Mouse (Mus musculus) intestine, postnatal 0 days (tissue): Measurements from ENCODE around the gene Slu7. TPM values are rescaled to one million over a fixed set of nuclear protein-coding genes. Genes with fewer than 3 reads are reported as not detected.

Experiments
- ATAC-seq: fragments of 200-750 bp; cut with Nextera tagmentation; 2 replicates; pipeline ENCODE4 v1.8.0; 2017; ENCODE audit warnings: mild to moderate bottlenecking, moderate TSS enrichment, moderate library complexity
- H3K27ac ChIP-seq: fragments of 300-500 bp; sonication (generic); 2 replicates; pipeline ENCODE4 v1.5.1; 2014; ENCODE audit warnings: mild to moderate bottlenecking, low read depth, low read length, moderate library complexity
- H3K27me3 ChIP-seq: fragments of 300-500 bp; sonication (generic); replicated peaks from 2 replicates; pipeline ENCODE4 v1.6.1; 2014; ENCODE audit warnings: low read length, mixed read lengths; ENCODE audit not compliant: control insufficient read depth, insufficient read depth
- H3K36me3 ChIP-seq: fragments of 300-500 bp; sonication (generic); 2 replicates; pipeline ENCODE4 v1.6.1; 2014; ENCODE audit warnings: mild to moderate bottlenecking, moderate library complexity; ENCODE audit not compliant: control insufficient read depth, insufficient read depth
- H3K4me1 ChIP-seq: fragments of 300-500 bp; sonication (generic); replicated peaks from 2 replicates; pipeline ENCODE4 v1.6.1; 2014; ENCODE audit warnings: antibody characterized with exemption, low read length, mixed read lengths; ENCODE audit not compliant: control insufficient read depth, insufficient read depth
- H3K4me2 ChIP-seq: fragments of 300-500 bp; sonication (generic); replicated peaks from 2 replicates; pipeline ENCODE4 v1.6.1; 2014; ENCODE audit warnings: low read depth, mild to moderate bottlenecking, moderate library complexity
- H3K4me3 ChIP-seq: fragments of 300-500 bp; sonication (generic); 2 replicates; pipeline ENCODE4 v1.5.1; 2014; ENCODE audit warnings: low read depth, low read length
- H3K9ac ChIP-seq: fragments of 300-500 bp; sonication (generic); 2 replicates; pipeline ENCODE4 v1.6.1; 2014; ENCODE audit warnings: mild to moderate bottlenecking, low read depth, low read length
- H3K9me3 ChIP-seq: fragments of 300-500 bp; sonication (generic); 2 replicates; pipeline ENCODE4 v1.6.1; 2016; ENCODE audit warnings: mixed run types; ENCODE audit not compliant: control insufficient read depth
- CTCF ChIP-seq: sonication (generic); IDR thresholded peaks from 2 replicates; pipeline ENCODE4 v1.5.1; 2016; ENCODE audit warnings: low read depth, mild to moderate bottlenecking, control low read depth, antibody characterized with exemption, moderate library complexity
- WGBS: fragments of 180-500 bp; shearing (Covaris S2); extraction: QIAGEN DNeasy Blood & Tissue Kit; methylation state at CpG from one replicate; pipeline ENCODE4 v1.1.7; 2014; 5-methylcytosine and 5-hydroxymethylcytosine counted together
- polyA plus RNA-seq: library from polyadenylated mRNA; unstranded; fragments of >200 nt; fragmentation: Nextera tagmentation; extraction: Ambion mirVana; gene quantifications from 2 replicates; pipeline ENCODE4 v1.2.1, GENCODE M21; 2015

Slu7 gene
- polyA plus RNA-seq, 1 experiment from 2014 or later = 33.6 TPM

DNA sequence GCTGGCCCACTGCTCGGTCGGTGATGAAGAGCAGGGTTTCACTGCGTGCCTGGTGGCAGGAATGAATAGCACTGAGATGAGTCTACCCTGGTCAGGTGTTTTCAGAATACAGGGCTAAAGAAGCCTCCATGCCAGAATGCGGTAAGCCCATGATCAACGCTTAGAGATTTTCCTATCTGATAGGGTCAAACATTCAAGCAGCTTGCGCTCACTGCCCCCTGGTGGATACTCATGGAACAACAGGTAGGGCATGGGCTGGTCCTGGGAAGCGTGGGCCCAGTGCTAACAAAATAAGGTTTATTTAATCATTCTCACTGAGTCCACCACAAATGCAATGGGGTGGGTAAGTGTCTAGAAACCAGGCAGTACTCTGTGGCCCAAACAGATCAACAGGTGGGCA lies 59.1 kb downstream of the Slu7 start:
- Histone ChIP-seq H3K27me3 (no peaks in the 10 kb centered on the region), H3K4me3 (no peak overlapping the region), H3K9ac (no peak overlapping the region), H3K4me1 (no peaks in the 10 kb centered on the region), H3K36me3 (no peaks in the 10 kb centered on the region), H3K4me2 (no peak overlapping the region), H3K27ac (no peak overlapping the region), H3K9me3 (no peaks in the 10 kb centered on the region)
- peak; percentile 97 for TF ChIP-seq CTCF
- ATAC-seq = peak; percentile 39
- WGBS = 32% methylated on average over 7 of the region's 7 CpGs

DNA sequence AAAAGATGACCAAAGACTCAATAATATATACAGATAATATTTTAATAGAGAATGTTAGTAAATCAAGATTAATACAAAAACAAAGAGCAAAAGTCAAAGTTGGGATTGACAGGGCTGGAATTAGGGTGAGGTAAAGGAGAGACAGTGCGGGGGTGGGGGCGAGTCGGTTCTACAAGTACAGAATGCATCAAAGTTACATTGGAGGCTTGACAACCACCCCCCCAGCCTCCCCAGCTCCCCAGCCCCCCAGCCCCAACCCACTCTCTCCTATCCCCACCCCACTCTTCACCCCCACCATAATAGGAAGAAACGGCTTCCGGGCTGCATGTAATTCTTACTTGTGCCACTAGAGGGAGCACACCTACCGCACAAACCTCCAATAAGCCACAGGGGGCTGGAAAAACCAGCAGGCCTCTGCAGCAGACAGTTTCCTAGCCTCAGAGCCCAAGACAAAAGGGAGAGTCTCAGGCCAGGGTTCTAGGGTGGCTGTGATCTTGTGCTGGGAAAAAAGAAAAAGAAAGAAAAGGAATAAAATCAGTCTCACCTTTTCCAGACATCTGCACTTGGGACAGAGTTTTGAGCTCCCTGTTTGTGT lies 60.4 kb downstream of the Slu7 start:
- WGBS = 25% methylated on average over 6 of the region's 6 CpGs
- no peaks in the 10 kb centered on the region for H3K9me3 ChIP-seq
- no peaks in the 10 kb centered on the region for H3K4me1 ChIP-seq
- H3K27ac ChIP-seq = no peak overlapping the region
- no peak overlapping the region for H3K4me2 ChIP-seq
- 0 out of 2 replicates have a peak, but pooled peaks have one; percentile 39 for ATAC-seq
- TF ChIP-seq CTCF = peak; percentile 88
- no peaks in the 10 kb centered on the region for H3K36me3 ChIP-seq
- no peak overlapping the region for H3K4me3 ChIP-seq
- no peaks in the 10 kb centered on the region for H3K27me3 ChIP-seq
- no peak overlapping the region for H3K9ac ChIP-seq

DNA sequence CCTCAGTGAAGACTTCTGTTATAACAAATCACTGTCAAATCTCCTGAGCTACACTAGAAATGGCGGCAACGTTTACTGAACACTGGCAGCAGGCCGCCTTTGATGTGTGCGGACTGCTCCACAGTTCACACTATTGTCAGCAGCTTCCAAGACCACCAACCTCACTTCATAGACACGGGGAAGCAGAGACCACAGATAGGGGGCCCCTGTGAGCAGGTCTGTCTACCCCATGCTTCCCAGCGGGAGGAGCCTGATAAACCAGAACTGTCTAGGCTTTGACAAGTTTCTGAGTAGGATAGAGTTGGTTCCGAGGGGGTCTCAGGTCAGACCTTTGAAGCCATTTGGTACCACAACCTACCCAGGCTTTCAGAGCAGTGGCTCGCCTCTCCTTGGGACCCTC lies 61.5 kb downstream of the Slu7 start:
- Histone ChIP-seq H3K4me2 (no peak overlapping the region), H3K4me1 (no peaks in the 10 kb centered on the region), H3K36me3 (no peaks in the 10 kb centered on the region), H3K9ac (no peak overlapping the region), H3K4me3 (no peak overlapping the region), H3K9me3 (no peaks in the 10 kb centered on the region), H3K27me3 (no peaks in the 10 kb centered on the region), H3K27ac (no peak overlapping the region)
- WGBS = 70% methylated on average over 8 of the region's 8 CpGs
- peak; percentile 54 for TF ChIP-seq CTCF
- ATAC-seq = no peak

DNA sequence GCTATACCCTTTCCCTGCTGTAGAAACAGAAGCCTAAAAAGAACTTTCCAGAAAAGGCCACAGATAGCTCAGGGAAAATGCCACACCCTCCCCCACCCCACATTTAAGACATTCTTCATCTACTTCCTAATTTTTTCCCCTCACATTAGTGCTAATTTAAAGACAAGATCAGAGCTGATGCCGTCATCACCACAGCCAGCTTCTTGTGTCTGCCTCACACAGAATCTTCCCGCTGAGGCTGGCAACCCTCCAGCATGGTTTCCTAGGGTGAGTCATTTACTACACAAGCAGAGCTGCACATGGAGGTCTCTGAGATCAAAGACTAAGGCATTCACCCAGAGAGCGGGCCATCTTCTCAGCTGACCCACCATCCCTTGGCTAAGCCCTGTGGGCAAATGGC lies 62.0 kb downstream of the Slu7 start:
- H3K27ac ChIP-seq = no peak overlapping the region
- no peak for ATAC-seq
- H3K9ac ChIP-seq = no peak overlapping the region
- H3K4me2 ChIP-seq = no peak overlapping the region
- no peak for TF ChIP-seq CTCF
- H3K9me3 ChIP-seq = no peaks in the 10 kb centered on the region
- no peaks in the 10 kb centered on the region for H3K4me1 ChIP-seq
- H3K36me3 ChIP-seq = no peaks in the 10 kb centered on the region
- no peaks in the 10 kb centered on the region for H3K27me3 ChIP-seq
- H3K4me3 ChIP-seq = no peak overlapping the region
- 44% methylated on average over 3 of the region's 3 CpGs for WGBS

Other genes starting within 250 kb of the Slu7 start
- gene Pttg1, start 7.5 kb upstream of the Slu7 start, polyA plus RNA-seq = 88.3 and 88.4 TPM in 2 replicates
- 9.4 and 11.9 TPM in 2 replicates for gene C1qtnf2, start 40.5 kb downstream of the Slu7 start, polyA plus RNA-seq
- gene Ccnjl, start 95.0 kb downstream of the Slu7 start, polyA plus RNA-seq = 15.8 and 19.1 TPM in 2 replicates
- gene 4933415A04Rik, start 153.3 kb downstream of the Slu7 start, polyA plus RNA-seq = 5.3 and 7.9 TPM in 2 replicates
- 88.4 and 127 TPM in 2 replicates for gene Fabp6, start 167.8 kb downstream of the Slu7 start, polyA plus RNA-seq
- gene Pwwp2a, start 248.3 kb downstream of the Slu7 start, polyA plus RNA-seq = 12.1 and 12.5 TPM in 2 replicates